Mouse (Mus musculus): ENCODE results near the gene Tmub1.

Tmub1 gene

DNA sequence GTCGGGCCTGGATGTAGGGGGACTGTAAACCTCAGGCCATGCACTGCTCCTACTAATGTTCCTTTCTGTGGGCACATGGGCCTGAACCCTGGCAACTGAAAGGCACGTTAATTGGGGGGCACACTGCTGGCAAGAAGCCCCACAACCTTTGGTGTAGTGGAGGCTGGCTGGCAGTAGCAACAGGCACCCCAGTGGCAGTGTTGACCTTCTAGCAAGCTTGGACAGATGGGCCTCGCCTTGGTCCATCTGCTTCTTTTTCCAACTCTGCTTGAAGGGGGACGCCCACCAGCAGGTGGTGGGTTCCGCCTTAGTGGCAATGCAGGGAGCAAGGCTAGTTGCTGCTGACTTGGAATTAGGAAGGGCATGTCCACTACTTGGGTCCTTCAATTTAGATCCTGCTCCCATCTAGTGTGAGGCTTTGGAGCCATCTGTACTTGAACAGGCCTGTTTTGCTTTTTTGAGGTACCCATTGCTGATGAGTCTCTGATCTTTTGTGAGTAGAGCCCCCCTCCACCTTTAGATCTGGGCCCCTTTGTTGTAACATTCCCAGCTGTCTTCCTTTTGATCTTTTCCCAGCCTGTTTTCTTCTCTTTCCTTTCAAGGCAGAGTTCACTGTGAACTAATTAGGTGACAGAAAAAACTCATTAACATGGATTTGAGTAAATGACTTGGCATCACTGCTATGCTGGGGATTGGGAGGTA lies 5.8 kb upstream of the Tmub1 start:
- DNase-seq, result no peak

DNA sequence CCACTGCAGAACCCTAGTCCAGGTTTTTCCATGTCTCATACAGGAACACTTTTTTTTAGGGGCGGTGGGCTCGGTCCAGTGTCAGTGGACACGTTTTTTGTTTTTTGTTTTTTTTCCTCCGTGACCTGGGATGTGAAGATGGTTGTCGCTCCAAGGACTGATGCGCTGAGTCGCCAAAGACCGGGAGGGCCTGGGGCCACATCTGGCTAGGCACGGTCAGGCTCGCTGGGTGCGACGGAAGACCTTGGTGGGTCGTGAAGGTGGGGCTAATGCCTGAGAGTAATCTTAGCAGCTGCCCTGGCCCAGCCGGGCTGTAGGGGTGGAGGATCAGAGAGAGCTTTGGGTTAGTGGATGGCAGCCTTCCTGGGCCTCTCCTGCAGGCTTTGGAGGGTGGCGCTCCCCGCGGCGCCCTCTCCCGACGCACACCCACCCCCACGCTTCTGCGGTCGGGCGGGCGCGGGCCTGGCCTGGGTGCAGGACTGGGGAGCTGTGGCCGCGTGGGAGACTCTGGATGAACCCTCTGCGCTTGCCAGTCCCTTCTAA lies 5.1 kb upstream of the Tmub1 start:
- DNase-seq, result peak; percentile 28

DNA sequence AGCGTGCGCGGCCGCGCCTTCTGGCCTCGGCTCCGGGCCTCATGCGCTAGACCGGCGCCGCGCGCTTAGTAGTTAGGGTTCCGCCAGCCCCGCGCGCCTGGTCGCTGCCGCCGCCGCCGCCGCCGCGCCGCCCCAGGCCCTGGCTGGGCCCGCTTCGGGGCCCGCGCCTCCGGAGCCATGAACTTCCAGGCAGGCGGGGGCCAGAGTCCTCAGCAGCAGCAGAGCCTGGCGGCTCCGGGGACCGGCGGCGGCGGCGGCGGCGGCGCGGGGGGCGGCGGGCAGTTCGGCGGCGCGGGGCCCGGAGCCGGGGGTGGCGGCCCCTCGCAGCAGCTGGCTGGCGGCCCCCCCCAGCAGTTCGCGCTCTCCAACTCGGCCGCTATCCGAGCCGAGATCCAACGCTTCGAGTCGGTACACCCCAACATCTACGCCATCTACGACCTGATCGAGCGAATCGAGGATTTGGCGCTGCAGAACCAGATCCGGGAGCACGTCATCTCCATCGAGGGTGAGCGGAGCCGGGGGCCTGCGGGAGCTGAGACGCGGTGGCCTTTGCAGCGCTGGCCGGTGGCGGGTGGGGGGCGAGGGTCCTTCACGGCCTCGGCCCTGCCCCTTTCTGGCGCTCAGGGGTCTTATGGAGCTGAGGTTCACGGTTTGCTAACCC lies 4.5 kb upstream of the Tmub1 start, which contains the start of gene Agap3:
Agap3 (plus strand) TSS at position 148 of the 661 bp plus-strand sequence.
- no peak for DNase-seq

DNA sequence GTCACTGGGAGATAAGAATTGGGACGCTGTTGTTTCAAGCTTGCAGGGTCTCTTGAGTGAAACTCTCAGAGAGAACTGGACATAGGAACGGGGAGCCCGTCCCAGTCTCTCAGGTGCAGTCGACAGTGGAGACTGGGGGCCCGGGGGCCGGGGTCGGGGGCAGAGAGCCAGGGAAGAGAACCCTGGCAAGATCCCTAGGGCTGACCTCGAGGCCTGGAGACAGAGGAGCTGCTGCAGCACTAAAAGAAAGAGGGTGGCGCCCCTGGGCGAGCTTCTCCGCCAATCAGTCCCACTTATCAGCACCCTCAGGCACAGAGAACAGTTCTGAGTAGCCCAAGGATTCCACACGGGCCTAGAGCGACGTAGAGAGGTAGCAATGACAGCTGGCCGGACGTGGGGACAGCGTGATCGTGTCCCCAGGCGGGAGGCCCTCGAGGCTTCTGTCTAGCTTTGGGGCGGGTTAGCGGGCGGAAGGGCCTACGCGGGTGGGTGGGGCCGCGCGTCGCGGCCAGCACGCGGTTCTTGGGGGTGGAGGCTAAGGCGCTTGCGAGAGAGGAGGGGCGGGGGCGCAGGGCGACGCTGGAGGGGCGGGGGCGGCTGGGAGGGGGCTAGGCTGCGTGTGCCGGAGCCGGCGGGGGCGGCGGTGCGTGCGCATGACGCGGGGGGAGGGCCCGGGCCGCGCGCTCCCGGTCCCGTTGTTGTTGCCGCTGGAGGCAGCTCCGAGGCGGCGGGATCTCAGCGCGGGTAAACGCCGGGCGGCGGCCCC lies 3.8 kb upstream of the Tmub1 start:
- peak; percentile 85 for DNase-seq

DNA sequence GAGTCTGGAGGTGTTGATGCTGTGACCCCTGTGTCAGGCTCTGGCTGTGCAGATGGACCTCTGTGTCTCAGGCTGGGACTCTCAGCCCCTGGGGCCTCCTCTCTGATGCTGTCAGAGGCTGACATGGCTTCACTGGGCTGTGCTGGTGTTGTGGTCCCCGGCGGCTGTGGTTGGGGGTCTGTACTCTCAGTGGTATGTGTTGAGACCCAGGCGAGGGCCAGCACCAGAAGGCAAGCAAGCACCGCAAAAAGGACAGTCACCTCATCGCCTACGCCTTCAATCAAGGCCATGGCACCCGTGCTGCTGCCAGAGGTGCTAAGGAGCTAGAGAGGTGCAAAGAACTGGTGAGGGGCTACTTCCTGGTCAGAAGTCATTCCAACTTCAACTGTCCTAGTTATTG lies 1.0 kb downstream of the Tmub1 start:
- no peak for DNase-seq

DNA sequence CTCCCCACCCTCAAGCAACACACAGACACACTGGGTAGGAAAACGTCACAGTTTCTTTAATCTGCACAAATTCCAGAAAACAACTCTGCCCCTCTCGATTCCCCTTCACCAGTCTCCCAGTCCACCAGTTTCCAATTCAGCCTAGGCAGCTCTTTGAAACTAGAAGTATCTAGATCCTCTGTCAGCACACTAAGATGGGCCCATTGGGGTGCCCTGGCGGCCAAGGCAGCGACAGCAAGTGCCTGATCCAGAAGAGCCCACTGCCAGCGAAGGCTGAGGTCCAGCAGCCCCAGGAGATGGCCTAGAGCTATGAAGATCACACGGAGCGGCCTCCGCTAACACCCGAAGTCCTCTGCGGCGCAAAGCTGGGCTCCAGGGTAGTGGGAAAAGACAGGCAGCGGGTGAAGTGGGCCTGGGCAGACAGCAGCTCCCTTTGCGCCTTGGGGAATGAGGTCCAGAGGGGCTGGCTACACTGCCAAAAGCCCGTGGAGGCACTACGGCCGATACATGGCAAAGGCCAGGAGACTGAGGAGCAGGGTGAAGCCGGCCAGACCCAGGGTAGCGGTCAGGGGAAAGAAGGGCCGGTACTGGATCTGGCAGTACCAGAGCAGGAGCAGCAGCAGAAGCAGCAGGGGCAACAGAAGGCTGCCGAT lies 2.1 kb downstream of the Tmub1 start:
- no peak for DNase-seq

DNA sequence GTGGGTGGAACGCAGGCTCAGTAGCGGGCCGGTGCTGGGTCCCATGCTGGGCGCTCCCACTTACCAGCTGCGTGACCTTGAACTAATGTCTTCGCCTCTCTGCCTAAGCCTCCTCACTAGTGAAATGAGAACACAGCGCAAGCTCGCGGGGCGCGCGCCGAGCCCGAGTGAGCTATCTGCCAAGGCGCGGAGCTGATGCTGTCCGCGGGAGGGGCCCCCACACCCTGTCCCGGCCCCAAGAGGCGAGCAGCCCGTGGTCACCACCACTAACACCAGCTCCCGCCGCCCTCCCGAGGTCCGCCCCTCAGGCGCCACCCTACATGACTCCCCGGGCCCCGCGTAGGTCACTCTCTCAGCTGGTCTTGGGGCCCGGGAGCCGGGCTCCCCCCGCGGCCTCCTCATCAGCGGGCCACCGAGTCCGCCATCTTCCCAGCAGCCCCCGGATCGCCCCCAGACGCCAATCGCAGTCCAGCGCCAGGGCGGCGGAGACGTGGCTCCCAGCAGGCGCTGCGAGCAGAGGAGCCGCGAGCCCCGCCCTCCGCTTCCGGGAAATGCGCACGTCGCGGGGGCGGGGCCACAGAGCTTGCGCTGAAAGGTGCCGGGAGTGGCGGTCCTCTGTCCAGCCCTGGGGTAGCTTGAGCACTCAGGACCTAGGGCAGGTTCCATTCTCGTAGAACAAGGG lies 2.8 kb downstream of the Tmub1 start, which contains the start of gene Fastk:
Fastk (minus strand) TSS at position 542 of the 682 bp plus-strand sequence.
- peak; percentile 95 for DNase-seq

DNA sequence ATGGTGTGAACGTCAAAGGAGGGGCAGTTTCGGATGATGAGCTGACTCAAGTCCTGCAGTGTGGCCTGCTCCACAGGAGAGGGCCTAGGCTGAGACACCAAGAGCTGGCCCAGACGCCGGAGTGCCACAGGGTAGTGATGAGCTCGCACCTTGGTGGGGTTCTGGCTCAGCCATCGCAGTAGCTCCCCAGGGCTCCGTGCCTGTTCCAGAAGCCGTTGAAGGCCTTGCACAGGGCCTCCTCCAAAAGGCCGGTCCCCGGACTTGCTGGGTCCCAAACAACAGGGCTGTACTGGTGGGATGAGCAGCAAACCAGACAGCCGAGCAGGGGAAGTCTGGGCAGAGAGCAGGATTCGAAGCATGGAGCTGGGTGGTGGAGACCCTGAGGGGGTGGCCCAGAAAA lies 3.7 kb downstream of the Tmub1 start:
- no peak for DNase-seq

DNA sequence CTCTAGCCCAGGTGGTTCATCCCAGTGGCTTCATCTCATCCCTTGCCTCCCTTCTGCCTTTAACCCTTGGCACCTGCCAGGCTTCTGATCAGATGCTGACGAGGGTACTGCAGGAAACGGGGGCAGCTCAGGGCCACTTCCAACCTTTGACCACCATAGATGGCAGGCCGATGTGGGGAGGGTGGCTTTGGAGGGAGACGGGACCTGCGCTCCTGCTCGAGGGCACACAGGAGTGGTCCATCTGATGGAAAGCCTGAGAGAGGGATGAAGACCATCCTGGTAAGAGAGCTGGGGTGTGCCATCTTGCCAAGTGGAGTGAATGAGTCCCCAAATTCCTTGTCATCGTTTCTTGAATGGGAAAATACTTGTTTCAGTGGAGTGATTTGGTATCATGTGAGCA lies 4.5 kb downstream of the Tmub1 start:
- no peak for DNase-seq

DNA sequence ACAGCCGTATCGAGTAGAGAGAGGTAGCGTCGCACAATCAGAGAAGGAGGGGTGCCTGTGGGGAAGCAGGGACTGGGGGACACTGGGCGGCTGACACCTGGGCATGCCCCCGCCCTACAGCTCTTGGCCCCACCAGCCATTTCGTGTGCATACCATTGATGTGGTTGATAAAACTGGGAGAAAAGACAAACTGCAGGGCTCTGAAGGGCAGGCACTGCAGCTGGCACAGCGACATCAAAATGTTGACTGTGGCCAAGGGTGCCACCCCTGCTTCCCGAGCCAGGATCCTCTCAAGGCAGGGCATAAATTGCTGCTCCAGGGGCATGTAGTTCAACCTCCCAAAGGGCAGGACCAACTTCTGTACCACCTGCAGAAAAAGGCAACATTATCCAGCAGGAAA lies 5.6 kb downstream of the Tmub1 start:
- no peak for DNase-seq

DNA sequence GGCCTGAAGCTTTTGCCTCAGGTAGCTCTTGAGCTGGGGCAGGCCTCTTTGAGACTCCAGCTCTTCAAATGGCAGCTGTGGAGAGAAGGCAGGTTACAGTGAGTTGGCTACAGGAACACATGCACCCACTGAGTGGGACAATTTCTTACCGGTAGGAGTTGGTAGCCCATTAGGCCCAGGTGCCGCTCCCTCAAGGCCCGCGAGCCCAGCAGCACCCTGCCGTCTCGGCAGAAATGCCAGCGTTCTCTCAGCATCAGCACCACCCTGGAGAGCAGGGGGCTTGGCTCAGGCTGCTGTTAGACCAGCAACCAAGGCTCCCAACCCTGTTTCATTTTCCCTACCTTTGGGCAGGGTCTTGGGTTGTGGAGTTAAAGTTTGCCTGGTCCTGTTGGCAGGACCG lies 6.5 kb downstream of the Tmub1 start:
- no peak for DNase-seq

DNA sequence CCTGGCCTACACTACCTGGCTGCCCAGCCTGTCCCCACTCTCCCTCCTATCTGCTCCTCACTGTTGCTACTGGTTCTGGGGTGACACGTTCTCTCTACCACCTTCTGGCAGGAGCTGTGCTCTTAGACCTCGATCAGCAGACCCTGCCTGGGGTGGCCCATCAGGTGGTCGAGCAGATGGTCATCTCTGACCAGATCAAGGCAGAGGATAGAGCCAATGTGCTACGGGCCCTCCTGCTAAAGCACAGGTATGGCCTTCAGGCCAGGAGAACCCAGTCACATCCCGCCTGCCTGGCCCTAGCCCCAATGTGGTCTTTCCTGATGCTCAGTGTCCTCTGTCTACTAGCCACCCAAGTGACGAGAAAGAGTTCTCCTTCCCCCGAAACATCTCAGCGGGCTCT lies 13.7 kb downstream of the Tmub1 start:
- DNase-seq, result no peak

DNA sequence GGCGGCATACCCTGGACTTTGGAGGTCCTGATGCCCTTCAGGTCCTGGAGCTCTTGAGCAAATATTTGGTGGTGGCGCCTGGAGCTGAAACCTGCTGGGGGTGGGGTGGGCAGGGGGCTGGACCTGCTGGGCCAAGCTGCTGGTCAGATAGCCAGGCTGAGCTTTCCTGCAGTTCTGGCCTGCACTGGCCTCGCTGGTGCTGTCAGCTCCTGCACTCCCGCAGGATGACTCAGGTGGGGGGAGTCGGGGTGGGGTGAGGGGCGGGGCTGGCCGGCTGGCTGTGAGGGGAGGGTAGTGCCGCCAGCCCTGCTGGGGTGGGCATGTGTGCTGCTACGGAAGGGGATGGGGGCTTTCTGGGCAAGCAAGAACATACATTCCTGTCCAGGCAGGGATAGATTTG lies 19.1 kb downstream of the Tmub1 start:
- no peak for DNase-seq

DNA sequence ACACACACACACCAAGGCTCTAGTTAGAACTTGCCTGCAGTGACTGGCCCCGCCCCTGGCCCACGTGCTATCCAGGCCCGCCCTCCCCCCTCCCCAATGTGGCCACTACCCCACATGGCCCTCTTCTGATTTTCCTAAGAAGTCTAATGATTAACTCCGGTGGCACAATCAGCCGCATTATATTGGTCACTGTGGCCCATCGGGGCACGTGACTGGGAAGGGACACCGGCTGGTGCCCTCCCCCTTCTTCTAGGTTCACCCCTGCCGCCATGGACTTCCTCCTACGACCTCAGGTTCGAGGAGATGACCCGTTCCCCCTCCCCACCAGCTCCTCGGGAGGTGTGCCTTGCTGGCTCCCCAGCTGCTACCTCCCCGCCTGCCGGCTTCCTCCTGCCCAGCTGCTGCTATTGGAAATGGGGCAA lies 19.7 kb downstream of the Tmub1 start:
- DNase-seq, result peak; percentile 83

DNA sequence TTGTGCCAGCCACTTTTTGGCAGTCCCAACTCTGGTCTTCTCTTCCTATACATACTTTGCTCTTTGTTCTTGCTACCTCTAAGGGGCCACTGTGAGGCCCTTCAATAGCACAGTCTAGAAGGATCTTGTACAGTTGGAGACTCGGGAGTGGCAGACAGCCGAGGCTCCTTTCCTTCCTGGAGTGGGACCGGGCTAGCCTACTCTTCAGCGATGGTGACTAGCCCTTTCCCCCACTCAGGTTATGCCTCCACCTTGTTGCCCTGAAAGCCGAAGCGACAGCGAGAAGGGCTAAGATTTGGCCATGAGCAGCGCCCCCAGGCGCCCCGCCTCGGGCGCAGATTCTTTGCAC lies 20.4 kb downstream of the Tmub1 start:
- no peak for DNase-seq

DNA sequence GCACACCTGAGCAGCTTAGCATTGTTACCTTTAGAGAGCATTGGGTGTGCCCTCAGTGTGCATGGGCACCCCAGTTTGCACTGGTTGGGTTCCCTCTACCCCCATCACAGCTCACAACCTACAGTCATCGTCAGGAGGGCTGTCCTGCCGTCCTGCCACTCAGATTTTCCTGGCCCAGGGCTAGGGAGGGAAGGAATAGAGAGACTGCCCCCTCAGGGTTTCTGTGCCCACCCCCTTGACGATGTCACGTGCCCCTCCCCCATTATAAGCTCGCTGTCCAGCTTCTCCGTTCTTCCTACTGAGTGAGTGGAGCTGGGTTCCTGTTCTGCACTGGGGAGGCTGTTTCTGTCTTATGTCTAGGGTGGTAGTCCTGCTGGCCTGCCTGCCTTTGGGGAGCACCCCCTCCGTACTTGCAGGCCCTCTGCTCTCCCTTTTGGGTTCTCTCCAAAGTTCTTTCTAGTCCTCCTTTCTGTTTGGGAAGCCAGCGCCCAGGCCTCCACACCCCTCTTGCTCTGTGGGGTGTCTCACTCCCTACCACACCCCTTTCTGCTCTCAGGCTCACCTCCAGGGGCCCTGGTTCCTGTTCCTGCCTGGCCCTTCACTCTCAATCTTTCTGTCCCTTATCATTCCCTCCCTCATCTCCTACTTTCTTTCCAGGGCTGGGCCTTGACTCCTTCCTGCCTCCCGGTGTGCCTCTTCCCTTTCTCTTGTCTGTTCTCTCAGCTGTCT lies 20.9 kb downstream of the Tmub1 start:
- no peak for DNase-seq

DNA sequence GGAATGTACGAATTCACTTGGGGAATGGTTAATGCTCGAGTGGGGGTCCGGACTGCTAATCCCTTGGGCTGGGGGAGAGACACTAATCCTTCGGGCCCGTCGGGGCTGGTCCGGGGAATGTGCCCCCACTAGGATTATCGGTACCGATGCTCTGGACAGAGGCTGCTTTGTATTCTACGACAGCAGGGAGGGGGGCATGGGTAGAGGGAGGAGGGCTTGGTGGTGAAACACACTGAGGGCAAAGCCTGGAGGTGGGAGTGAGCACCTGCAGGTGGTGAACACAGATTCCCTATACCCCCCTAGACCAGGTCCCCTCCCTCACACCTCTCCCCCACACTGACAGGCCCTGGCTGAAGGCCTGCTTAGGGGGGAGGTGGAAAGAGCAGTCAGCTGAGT lies 21.6 kb downstream of the Tmub1 start:
- DNase-seq, result no peak

DNA sequence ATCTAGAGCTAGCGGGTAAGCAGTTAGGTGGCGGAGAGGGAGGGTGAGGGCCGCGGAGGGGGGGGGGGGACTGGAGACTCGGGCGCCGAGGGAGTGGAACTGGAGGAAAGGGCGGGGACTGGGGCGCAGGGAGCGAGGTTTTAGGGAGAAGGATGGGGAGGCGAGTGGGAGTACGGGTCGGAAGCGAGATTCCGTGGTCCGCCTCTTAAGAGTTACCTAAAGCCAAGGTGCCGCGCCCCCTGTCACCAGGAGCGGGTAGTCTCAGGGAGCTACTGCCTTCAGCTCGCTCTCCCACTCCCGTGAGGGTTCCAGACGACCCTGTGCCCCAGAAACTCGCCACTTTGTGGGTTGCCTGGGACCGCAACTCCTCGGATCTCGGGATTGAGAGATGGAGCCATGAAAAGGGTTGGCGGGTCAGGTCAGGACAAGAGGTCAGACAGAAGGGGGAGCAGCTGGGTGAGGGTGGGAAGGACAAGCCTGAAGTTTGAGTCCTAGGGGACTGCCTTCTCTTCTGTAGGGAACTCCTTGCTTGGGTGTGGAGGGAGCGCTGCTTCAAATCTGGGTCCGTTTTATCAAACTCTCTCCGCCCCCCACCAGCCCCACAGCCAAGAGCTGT lies 22.1 kb downstream of the Tmub1 start:
- no peak for DNase-seq

DNA sequence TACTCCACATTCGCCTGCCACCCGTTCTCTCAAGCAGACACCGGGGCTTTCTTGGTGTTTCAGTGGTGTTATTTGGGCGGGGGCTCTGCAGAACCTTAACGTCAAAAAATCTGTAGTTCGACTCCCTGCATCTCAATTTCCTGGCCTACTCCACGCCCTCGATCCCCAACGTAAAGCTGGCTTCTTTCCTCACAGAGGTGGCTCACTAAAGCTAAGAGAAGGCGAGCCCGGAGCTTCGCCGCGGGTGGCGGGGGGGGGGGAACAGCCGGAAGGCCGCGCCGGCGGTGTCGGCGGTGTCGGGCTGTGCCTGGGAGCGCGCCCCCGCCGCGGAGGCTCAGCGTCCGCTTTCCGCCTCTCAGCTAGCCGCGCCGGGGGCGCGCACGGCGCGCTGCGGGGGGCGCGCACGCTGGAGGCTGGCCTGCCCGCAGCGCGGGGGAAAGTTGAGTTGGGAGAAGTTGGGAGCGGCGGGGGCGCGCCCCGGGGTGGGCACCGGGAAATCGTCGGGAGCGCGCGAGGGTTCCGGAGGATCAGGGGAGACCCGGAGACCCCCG lies 22.7 kb downstream of the Tmub1 start:
- peak; percentile 85 for DNase-seq

DNA sequence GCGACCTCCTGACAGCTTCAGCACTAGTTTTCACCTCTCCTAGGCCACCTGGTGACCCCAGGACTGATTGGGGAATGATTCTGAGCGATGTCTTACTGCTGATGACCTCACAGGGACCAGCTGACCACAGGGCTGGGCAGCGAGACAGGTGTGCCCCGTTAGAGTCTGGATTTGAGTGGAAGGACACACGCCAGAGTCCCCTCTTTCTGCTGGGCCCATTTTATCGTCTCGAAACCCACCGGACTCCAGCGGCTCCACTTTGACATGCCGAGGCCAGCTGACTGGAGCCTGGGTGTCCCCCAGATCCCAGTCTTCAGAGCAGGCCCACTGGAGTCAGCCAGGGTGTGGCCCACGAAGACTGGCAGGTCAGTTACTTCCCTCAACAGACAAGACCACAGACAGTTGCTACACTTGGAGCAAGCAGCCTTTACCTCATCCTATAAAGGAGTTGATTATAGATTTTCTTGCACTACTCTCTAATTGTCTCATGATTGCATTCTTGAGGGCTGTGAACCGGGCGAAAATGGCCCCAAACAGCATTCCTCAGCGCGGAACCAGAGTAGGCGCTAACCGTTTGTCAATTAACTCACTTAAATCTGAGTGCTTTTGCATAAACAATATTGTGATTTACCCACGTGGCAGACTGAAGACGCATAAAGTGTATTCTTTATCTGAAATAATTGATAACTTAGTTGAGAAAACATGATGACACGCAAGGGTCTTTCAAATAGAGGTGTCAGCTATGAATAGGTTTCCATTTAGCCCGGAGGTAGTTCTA lies 23.5 kb downstream of the Tmub1 start:
- DNase-seq, result no peak

Data from kidney, adult 18-20 months (tissue).